Mouse (Mus musculus) lung, postnatal 0 days (tissue): Measurements from ENCODE around the gene Gpatch8. TPM values are rescaled to one million over a fixed set of nuclear protein-coding genes. Genes with fewer than 3 reads are reported as not detected.
A peak's percentile ranks its signal among the peaks of the same experiment; 100 is the strongest.

Experiments used
- ATAC-seq: fragments of 200-750 bp; cut with Nextera tagmentation; 2 replicates; pipeline ENCODE4 v1.8.0; 2017; ENCODE audit warnings: moderate library complexity
- DNase-seq: peaks from one replicate; pipeline ENCODE4 v3.0.0-alpha.2; 2016; ENCODE audit warnings: low spot score
- H3K27ac ChIP-seq: fragments of 300-500 bp; sonication (generic); 2 replicates; pipeline ENCODE4 v1.5.1; 2014; ENCODE audit warnings: antibody characterized with exemption, mild to moderate bottlenecking, low read length, mixed read lengths
- H3K27me3 ChIP-seq: fragments of 300-500 bp; sonication (generic); replicated peaks from 2 replicates; pipeline ENCODE4 v1.6.1; 2014; ENCODE audit warnings: low read length, mixed read lengths; ENCODE audit not compliant: insufficient read depth
- H3K36me3 ChIP-seq: fragments of 300-500 bp; sonication (generic); 2 replicates; pipeline ENCODE4 v1.6.1; 2014; ENCODE audit warnings: low read length, mixed read lengths; ENCODE audit not compliant: insufficient read depth
- H3K4me1 ChIP-seq: fragments of 300-500 bp; sonication (generic); 2 replicates; pipeline ENCODE4 v1.6.1; 2014; ENCODE audit warnings: antibody characterized with exemption, low read depth, low read length, mixed read lengths; ENCODE audit not compliant: insufficient read depth
- H3K4me2 ChIP-seq: fragments of 300-500 bp; sonication (generic); replicated peaks from 2 replicates; pipeline ENCODE4 v1.6.1; 2014; ENCODE audit warnings: low read depth, mild to moderate bottlenecking, low read length, moderate library complexity, mixed read lengths
- H3K4me3 ChIP-seq: fragments of 300-500 bp; sonication (generic); 2 replicates; pipeline ENCODE4 v1.5.1; 2014; ENCODE audit warnings: low read depth, low read length
- H3K9ac ChIP-seq: fragments of 300-500 bp; sonication (generic); replicated peaks from 2 replicates; pipeline ENCODE4 v1.6.1; 2014; ENCODE audit warnings: low read depth, mild to moderate bottlenecking
- H3K9me3 ChIP-seq: fragments of 300-500 bp; sonication (generic); 2 replicates; pipeline ENCODE4 v1.6.1; 2016; ENCODE audit warnings: low read length, mixed read lengths
- CTCF ChIP-seq: IDR thresholded peaks from 2 replicates; pipeline ENCODE4 v1.5.1; 2016; ENCODE audit warnings: antibody characterized with exemption, mild to moderate bottlenecking
- EP300 ChIP-seq: IDR thresholded peaks from 2 replicates; pipeline ENCODE4 v1.6.1; 2016; ENCODE audit warnings: antibody characterized with exemption, mild to moderate bottlenecking, control low read depth
- WGBS: fragments of 180-500 bp; shearing (Covaris S2); extraction: QIAGEN DNeasy Blood & Tissue Kit; methylation state at CpG from one replicate; pipeline ENCODE4 v1.1.7; 2014; 5-methylcytosine and 5-hydroxymethylcytosine counted together
- polyA plus RNA-seq: library from polyadenylated mRNA; unstranded; fragments of >200 nt; fragmentation: Nextera tagmentation; extraction: Ambion mirVana; gene quantifications from 2 replicates; pipeline ENCODE4 v1.2.1, GENCODE M21; 2015

Gene Gpatch8
- polyA plus RNA-seq, 1 experiment from 2014 or later = 25.3 TPM

DNA sequence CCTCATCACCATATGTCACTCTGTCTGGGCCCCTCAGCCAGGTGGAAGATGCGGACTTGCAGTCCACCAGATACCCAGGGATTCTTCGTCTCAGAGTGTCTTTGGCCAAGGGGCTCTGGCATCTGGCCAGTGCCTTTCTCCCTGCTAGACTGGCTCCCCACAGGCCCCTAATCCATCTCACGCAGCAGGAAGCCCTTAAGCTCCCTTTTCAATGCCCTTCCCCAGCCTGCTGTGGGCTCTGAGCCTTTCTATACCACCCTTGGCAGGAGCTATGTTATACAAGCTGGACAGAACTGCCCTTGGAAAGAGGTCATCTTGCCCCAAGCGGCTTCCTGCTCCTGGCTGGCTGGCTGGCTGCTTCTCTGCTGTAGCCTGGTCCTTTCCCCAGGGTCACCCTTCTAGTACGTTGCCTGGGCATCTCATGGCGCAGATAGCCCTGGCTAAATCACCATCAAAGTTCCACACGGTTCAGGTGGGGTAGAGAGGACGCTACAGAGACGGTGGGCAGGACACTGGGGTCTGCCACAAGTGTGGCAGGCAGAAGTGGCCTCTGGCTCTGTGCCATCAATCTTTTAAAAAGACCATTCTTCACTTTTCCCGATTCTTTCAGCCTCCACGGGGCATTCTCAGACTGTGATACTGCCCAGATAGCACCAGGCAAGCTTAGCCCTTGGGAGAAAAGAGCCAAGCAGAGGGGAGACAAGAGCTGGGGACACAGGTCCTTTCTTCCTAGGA, 25.3 kb upstream of the Gpatch8 start:
- WGBS = 22% methylated on average over 11 of the region's 11 CpGs
- Histone ChIP-seq H3K4me3 (no peak overlapping the region), H3K27ac (peak overlapping the region; percentile 35; the same call in 1 of the 2 replicates), H3K36me3 (no peaks in the 10 kb centered on the region), H3K4me1 (peaks cover 15% of the 10 kb centered on the region; the same call in 1 of the 2 replicates), H3K4me2 (no peak overlapping the region), H3K9ac (no peak overlapping the region), H3K9me3 (no peaks in the 10 kb centered on the region), H3K27me3 (no peaks in the 10 kb centered on the region)
- DNase-seq (no peak), ATAC-seq (no peak)
- TF ChIP-seq EP300 = no peak
- TF ChIP-seq CTCF = no peak

DNA sequence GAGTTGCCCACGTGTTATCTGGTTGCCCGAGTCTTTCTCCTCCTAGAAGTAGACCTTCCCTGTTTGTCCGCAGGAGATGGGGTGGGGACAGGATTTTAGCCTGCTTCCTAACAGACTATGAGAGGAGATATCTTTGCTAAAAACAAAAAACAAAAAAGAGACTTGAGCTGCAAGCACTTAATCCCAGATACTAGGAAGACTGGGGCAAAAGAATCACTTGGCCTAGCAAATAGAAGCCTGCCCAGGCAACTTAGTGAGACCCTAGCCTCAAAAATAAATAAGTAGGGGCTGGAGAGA, 23.8 kb upstream of the Gpatch8 start:
- H3K9ac ChIP-seq = peak overlapping the region; percentile 43; the same call in 1 of the 2 replicates
- H3K27ac ChIP-seq = peak overlapping the region; percentile 91
- 42% methylated on average over 3 of the region's 3 CpGs for WGBS
- peaks cover 15% of the 10 kb centered on the region; the same call in 1 of the 2 replicates for H3K4me1 ChIP-seq
- H3K4me3 ChIP-seq = no peak overlapping the region
- H3K9me3 ChIP-seq = no peaks in the 10 kb centered on the region
- TF ChIP-seq CTCF = no peak
- no peak for TF ChIP-seq EP300
- DNase-seq (no peak), ATAC-seq (no peak)
- peak overlapping the region; percentile 60; the same call in 1 of the 2 replicates for H3K4me2 ChIP-seq
- no peaks in the 10 kb centered on the region for H3K27me3 ChIP-seq
- H3K36me3 ChIP-seq = no peaks in the 10 kb centered on the region

DNA sequence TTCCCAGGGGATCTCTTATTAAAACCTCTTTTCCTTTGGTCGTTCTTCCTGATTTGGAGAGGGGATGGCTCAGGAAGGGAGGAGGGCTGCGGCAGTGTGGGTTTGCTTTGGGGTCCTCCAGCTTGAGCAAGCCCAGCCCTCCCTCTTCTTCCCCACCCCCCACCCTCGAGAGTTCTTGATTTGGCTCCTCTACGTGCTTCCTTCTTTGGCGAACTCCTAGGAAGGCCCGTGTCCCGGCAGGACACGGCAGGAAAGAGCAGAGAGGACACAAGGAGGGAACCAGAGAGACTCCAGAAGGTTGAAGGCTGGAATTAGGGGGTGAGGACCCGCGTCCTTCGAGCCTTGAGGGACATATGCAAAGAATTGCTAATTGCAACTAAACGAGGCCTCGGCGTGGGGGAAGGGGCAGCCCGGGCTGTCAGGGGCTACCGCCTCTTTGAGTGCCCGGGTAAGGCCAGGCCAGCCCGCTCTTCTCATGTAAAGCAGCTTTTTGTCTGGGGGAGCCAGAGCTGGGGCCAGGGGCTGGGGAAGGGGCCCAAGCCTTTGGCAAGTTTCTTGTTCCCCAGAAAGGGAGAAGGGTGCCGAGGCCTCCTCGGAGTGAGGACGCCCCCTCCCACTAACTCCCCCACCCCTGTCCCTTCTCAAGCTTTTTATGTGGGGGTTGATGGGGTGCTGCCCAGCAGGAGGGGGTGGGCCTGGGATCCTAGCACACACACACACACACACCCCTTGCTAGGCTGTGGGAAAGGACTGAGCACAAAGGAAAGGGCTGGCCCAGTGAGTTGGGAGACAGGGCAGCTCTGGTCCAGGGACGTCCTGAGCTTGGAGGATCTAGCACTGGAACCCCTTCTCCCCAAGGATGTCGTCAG, 23.2 kb upstream of the Gpatch8 start, which contains the start of gene Gm11627:
Gene Gm11627, minus strand, starts transcription at position 297 of the 869 bp plus-strand sequence.
- Histone ChIP-seq H3K36me3 (no peaks in the 10 kb centered on the region), H3K27ac (peak within 1 kb of the TSS; percentile 91), H3K4me2 (peak within 1 kb of the TSS; percentile 60), H3K4me3 (peak within 1 kb of the TSS; percentile 35), H3K27me3 (no peaks in the 10 kb centered on the region), H3K4me1 (peaks cover 15% of the 10 kb centered on the region; the same call in 1 of the 2 replicates), H3K9me3 (no peaks in the 10 kb centered on the region), H3K9ac (peak within 1 kb of the TSS; percentile 43)
- ATAC-seq (peak; percentile 57), DNase-seq (no peak)
- TF ChIP-seq CTCF (no peak), EP300 (no peak)
- 14% methylated on average over 21 of the region's 23 CpGs for WGBS

DNA sequence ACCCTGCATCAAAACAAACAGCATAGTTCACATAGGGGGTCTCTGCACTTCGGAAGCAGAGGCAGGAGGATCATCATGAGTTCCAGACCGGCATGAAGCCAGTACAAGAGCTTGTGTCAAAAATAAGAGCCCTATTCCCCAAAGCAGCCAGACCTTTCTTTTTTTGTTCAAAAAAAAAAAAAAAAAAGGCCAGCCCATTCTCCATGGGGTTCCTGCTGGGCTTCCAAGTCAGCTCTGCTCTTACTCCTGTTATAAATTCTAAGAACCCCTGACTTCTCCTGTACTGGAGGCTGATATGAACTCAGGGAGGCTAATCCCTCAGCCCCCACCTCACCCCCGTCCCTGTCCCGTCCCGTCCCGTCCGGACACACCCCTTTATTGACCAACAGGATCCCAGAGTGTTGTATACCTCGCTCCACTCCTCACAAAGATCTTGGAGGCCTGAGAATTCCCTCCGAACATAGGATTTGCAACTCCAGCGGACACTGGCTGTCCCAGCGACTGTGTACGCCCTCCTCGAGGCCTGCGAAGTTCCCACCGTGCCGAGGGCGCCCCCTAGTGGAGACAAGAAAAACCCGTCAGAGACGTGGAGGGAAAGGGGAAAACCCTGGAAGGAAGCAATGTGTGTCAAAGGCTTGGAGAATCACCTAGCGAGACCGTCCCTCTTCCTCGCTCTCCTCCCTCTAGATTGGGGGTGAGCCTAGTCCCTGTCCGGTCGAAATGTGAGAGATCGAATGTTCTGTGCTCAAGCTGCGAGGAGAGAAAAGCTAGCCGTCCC, 22.3 kb upstream of the Gpatch8 start:
- ATAC-seq (peak; percentile 79), DNase-seq (peak; percentile 94)
- H3K4me1 ChIP-seq = peaks cover 15% of the 10 kb centered on the region; the same call in 1 of the 2 replicates
- peak overlapping the region; percentile 35 for H3K4me3 ChIP-seq
- peak overlapping the region; percentile 60 for H3K4me2 ChIP-seq
- H3K27ac ChIP-seq = peak overlapping the region; percentile 91
- 5% methylated on average over 27 of the region's 27 CpGs for WGBS
- no peaks in the 10 kb centered on the region for H3K9me3 ChIP-seq
- no peak for TF ChIP-seq EP300
- peak; percentile 99 for TF ChIP-seq CTCF
- no peaks in the 10 kb centered on the region for H3K36me3 ChIP-seq
- H3K9ac ChIP-seq = peak overlapping the region; percentile 43
- H3K27me3 ChIP-seq = no peaks in the 10 kb centered on the region

DNA sequence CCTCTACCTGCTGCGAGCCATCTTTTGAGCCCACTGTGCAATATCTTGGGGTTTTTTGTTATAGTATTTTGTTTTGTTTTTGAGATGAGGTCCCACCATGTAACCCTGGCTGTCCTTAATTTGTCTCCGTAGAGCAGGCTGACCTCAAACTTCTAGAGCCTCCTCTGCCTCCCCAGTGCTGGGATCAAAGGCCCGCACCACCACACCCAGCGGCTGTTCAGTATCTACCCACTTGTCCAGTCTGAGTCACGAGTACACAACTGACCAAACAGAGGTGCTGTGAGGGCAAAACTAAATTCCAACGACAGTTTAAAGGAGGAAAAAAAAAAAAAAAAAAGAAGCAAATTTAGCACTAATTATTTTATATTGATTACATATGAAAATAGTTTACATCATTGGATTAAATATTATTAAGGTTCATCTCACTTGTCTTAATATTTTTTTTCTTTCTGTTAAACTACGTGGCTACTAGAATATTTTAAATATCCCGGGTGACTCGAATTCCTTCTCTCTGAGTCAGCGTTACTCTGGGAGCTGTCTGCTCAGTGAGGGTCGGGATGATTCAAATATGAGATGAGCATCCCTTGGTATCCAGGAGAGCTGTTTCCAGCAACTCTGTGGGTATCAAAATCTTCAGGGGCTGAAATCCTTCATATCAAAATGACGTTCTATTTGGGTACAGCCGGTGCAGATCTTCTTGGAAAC, 20.0 kb upstream of the Gpatch8 start:
- no peaks in the 10 kb centered on the region for H3K9me3 ChIP-seq
- H3K36me3 ChIP-seq = no peaks in the 10 kb centered on the region
- H3K27ac ChIP-seq = no peak overlapping the region
- ATAC-seq = peak; percentile 34; the same call in 1 of the 2 replicates
- no peak for TF ChIP-seq CTCF
- TF ChIP-seq EP300 = no peak
- peak; percentile 57 for DNase-seq
- 0 out of 2 replicates have a peak, but pooled peaks cover 4% of the 10 kb centered on the region for H3K4me1 ChIP-seq
- H3K27me3 ChIP-seq = no peaks in the 10 kb centered on the region
- H3K4me2 ChIP-seq = no peak overlapping the region
- no peak overlapping the region for H3K4me3 ChIP-seq
- WGBS = 41% methylated on average over 13 of the region's 13 CpGs
- H3K9ac ChIP-seq = no peak overlapping the region
